Mouse (Mus musculus) liver, embryonic 15.5 days (tissue): ENCODE results near the gene Tmem258. TPM values are rescaled to one million over a fixed set of nuclear protein-coding genes. Genes with fewer than 3 reads are reported as not detected.

ENCODE experiments used
- ATAC-seq: fragments of 200-750 bp; cut with Nextera tagmentation; 2 replicates; pipeline ENCODE4 v1.8.0; 2017; ENCODE audit warnings: moderate number of reproducible peaks, mild to moderate bottlenecking, moderate library complexity; ENCODE audit not compliant: insufficient read depth
- H3K27ac ChIP-seq: fragments of 300-500 bp; sonication (generic); replicated peaks from 2 replicates; pipeline ENCODE4 v1.5.1; 2015; ENCODE audit warnings: mild to moderate bottlenecking, inconsistent platforms
- H3K27me3 ChIP-seq: fragments of 300-500 bp; sonication (generic); 2 replicates; pipeline ENCODE4 v1.6.1; 2015; ENCODE audit warnings: mild to moderate bottlenecking, inconsistent platforms
- H3K36me3 ChIP-seq: fragments of 300-500 bp; sonication (generic); replicated peaks from 2 replicates; pipeline ENCODE4 v1.6.1; 2015; ENCODE audit warnings: moderate library complexity, mild to moderate bottlenecking, inconsistent platforms
- H3K4me1 ChIP-seq: fragments of 300-500 bp; sonication (generic); replicated peaks from 2 replicates; pipeline ENCODE4 v1.6.1; 2015; ENCODE audit warnings: inconsistent platforms
- H3K4me2 ChIP-seq: fragments of 300-500 bp; sonication (generic); 2 replicates; pipeline ENCODE4 v1.6.1; 2015; ENCODE audit warnings: moderate library complexity, mild to moderate bottlenecking, inconsistent platforms
- H3K4me3 ChIP-seq: fragments of 300-500 bp; sonication (generic); replicated peaks from 2 replicates; pipeline ENCODE4 v1.5.1; 2015; ENCODE audit warnings: mild to moderate bottlenecking, inconsistent platforms
- H3K9ac ChIP-seq: fragments of 300-500 bp; sonication (generic); 2 replicates; pipeline ENCODE4 v1.6.1; 2015; ENCODE audit warnings: moderate library complexity, mild to moderate bottlenecking, inconsistent platforms
- H3K9me3 ChIP-seq: fragments of 300-500 bp; sonication (generic); replicated peaks from 2 replicates; pipeline ENCODE4 v1.6.1; 2016; ENCODE audit warnings: inconsistent platforms
- WGBS: fragments of 180-500 bp; shearing (Covaris S2); methylation state at CpG from one replicate; pipeline ENCODE4 v1.1.7; 2015; ENCODE audit warnings: mixed read lengths; ENCODE audit not compliant: insufficient replicate concordance; 5-methylcytosine and 5-hydroxymethylcytosine counted together
- polyA plus RNA-seq: library from polyadenylated mRNA; unstranded; fragments of >200 nt; fragmentation: Nextera tagmentation; extraction: Ambion mirVana; gene quantifications from 2 replicates; pipeline ENCODE4 v1.2.1, GENCODE M21; 2015

Gene Tmem258
- polyA plus RNA-seq, 1 experiment from 2014 or later = 296 TPM

GRCm38 (mm10) chr19:10171846-10172245 is 32.0 kb upstream of the Tmem258 start:
- no peak for ATAC-seq
- Histone ChIP-seq H3K4me1 (peaks cover 58% of the 10 kb centered on the region), H3K27me3 (no peaks in the 10 kb centered on the region), H3K4me2 (0 out of 2 replicates have a peak overlapping the region, but pooled peaks have one; percentile 14), H3K27ac (peak overlapping the region; percentile 91), H3K9ac (no peak overlapping the region), H3K4me3 (no peak overlapping the region), H3K9me3 (no peaks in the 10 kb centered on the region), H3K36me3 (no peaks in the 10 kb centered on the region)

DNA sequence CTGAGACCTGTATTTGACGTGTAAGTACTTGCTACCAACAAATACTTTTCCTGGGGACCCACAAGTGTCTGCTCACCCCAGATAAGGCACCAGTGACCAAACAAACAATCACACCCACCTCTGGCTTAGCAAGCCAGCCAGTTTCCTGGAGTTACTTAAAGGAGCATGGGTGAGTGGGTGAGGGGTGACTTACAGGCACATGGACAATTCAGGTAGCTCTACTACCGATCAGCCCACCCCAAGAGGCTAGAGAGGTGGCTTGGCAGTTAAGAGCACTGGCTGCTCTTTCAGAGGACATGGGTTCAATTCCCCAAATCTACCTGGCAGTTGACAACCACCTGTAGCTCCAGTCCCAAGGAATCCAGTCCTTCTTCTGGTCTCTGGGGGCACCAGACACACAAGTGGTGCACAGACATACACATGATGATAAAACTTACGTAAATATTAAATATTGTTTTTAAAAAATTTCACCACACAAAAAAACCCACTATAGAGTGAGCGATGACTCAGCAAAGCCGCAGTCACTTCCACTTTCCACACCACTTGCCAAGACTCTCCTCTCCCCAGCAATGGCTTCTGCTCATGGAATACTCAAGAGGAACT is 30.6 kb upstream of the Tmem258 start:
- no peaks in the 10 kb centered on the region for H3K9me3 ChIP-seq
- peak overlapping the region; percentile 91 for H3K27ac ChIP-seq
- H3K4me3 ChIP-seq = peak overlapping the region; percentile 9
- no peaks in the 10 kb centered on the region for H3K27me3 ChIP-seq
- peak overlapping the region; percentile 36; the same call in 1 of the 2 replicates for H3K9ac ChIP-seq
- ATAC-seq = peak; percentile 92
- H3K4me2 ChIP-seq = peak overlapping the region; percentile 66
- peaks cover 65% of the 10 kb centered on the region for H3K4me1 ChIP-seq
- no peaks in the 10 kb centered on the region for H3K36me3 ChIP-seq
- WGBS = 22% methylated on average over 5 of the region's 5 CpGs

GRCm38 (mm10) chr19:10173844-10174539 is 29.8 kb upstream of the Tmem258 start:
- Histone ChIP-seq H3K4me1 (peaks cover 65% of the 10 kb centered on the region), H3K4me2 (peak overlapping the region; percentile 66), H3K27ac (peak overlapping the region; percentile 91)

GRCm38 (mm10) chr19:10174956-10175355 is 28.9 kb upstream of the Tmem258 start:
- no peak overlapping the region for H3K9ac ChIP-seq
- no peak for ATAC-seq
- H3K4me1 ChIP-seq = peaks cover 56% of the 10 kb centered on the region
- H3K4me3 ChIP-seq = no peak overlapping the region
- 68% methylated on average over 4 of the region's 4 CpGs for WGBS
- no peak overlapping the region for H3K4me2 ChIP-seq
- no peak overlapping the region for H3K27ac ChIP-seq
- H3K36me3 ChIP-seq = no peaks in the 10 kb centered on the region
- H3K27me3 ChIP-seq = no peaks in the 10 kb centered on the region
- no peaks in the 10 kb centered on the region for H3K9me3 ChIP-seq

More at GRCm38 (mm10) chr19:10173844-10174539, 29.8 kb upstream of the Tmem258 start:
- H3K9me3 ChIP-seq = no peaks in the 10 kb centered on the region
- H3K9ac ChIP-seq = peak overlapping the region; percentile 36; the same call in 1 of the 2 replicates
- no peaks in the 10 kb centered on the region for H3K27me3 ChIP-seq
- peak; percentile 24 for ATAC-seq
- 49% methylated on average over 7 of the region's 7 CpGs for WGBS
- H3K36me3 ChIP-seq = no peaks in the 10 kb centered on the region
- H3K4me3 ChIP-seq = no peak overlapping the region

DNA sequence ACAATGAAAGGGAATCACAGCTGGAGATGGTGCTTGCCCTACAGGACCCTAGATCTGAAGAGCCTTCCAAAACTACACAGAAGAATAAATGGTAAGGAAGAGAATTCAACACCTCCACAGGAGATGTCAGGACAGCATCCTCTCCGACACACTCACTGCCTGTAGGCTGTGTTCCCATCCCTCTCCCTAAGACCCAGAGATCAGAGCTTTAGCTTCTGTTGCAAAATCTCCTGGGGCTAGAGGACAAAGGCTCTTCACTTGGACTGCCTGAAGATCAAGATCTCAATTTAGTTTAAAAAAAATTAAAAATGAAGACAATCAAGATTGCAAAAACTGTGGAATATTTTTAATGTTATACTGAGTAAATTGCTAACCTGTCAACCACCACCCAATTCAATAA is 27.3 kb upstream of the Tmem258 start:
- H3K4me2 ChIP-seq = no peak overlapping the region
- H3K36me3 ChIP-seq = no peaks in the 10 kb centered on the region
- no peak for ATAC-seq
- no peak overlapping the region for H3K27ac ChIP-seq
- no peaks in the 10 kb centered on the region for H3K27me3 ChIP-seq
- H3K4me1 ChIP-seq = peaks cover 48% of the 10 kb centered on the region
- no peak overlapping the region for H3K9ac ChIP-seq
- H3K9me3 ChIP-seq = no peaks in the 10 kb centered on the region
- no peak overlapping the region for H3K4me3 ChIP-seq
- 88% methylated on average over 1 of the region's 1 CpGs for WGBS

GRCm38 (mm10) chr19:10176941-10177372 is 26.9 kb upstream of the Tmem258 start:
- Histone ChIP-seq H3K9ac (no peak overlapping the region), H3K36me3 (no peaks in the 10 kb centered on the region), H3K4me3 (no peak overlapping the region), H3K4me2 (no peak overlapping the region), H3K27ac (no peak overlapping the region), H3K27me3 (no peaks in the 10 kb centered on the region), H3K9me3 (no peaks in the 10 kb centered on the region), H3K4me1 (peaks cover 47% of the 10 kb centered on the region)
- no peak for ATAC-seq
- 38% methylated on average over 7 of the region's 7 CpGs for WGBS

GRCm38 (mm10) chr19:10181225-10181624 is 22.6 kb upstream of the Tmem258 start:
- no peak for ATAC-seq
- peaks cover 45% of the 10 kb centered on the region for H3K4me1 ChIP-seq
- H3K36me3 ChIP-seq = peaks cover 16% of the 10 kb centered on the region
- no peaks in the 10 kb centered on the region for H3K27me3 ChIP-seq
- H3K4me3 ChIP-seq = no peak overlapping the region
- no peaks in the 10 kb centered on the region for H3K9me3 ChIP-seq
- H3K4me2 ChIP-seq = no peak overlapping the region
- H3K9ac ChIP-seq = no peak overlapping the region
- 83% methylated on average over 7 of the region's 7 CpGs for WGBS
- H3K27ac ChIP-seq = no peak overlapping the region

DNA sequence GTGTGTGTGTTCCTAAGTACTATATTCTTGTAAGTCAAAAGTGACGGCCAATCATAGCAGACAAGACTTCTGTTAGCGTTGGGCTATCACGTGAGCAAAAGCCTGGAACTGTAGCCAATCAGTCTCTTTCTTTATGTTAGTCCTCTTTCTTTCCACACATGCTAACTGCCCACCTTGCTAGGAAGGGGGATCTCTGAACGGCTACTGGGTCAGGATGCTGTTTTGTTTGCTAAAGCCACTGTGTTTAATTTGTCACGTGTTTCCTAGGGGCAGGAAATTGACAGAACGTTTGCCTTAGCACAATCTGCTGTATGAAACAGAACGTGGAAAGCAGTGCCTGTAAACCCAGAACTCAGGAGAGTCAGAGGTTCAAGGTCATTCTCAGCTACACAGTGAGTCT is 21.7 kb upstream of the Tmem258 start:
- Histone ChIP-seq H3K9me3 (no peaks in the 10 kb centered on the region), H3K4me1 (peaks cover 42% of the 10 kb centered on the region), H3K9ac (peak overlapping the region; percentile 82), H3K27me3 (no peaks in the 10 kb centered on the region), H3K4me2 (peak overlapping the region; percentile 90), H3K27ac (peak overlapping the region; percentile 88), H3K36me3 (peaks cover 25% of the 10 kb centered on the region), H3K4me3 (peak overlapping the region; percentile 73)
- 20% methylated on average over 7 of the region's 7 CpGs for WGBS
- ATAC-seq = no peak

GRCm38 (mm10) chr19:10182670-10183298 is 21.0 kb upstream of the Tmem258 start, which contains the start of gene Fads1:
TSS of gene Fads1 (plus strand) at chr19:10182888.
- Histone ChIP-seq H3K4me3 (peak within 1 kb of the TSS; percentile 73), H3K9me3 (no peaks in the 10 kb centered on the region), H3K27ac (peak within 1 kb of the TSS; percentile 88), H3K36me3 (peaks cover 32% of the 10 kb centered on the region), H3K27me3 (no peaks in the 10 kb centered on the region), H3K9ac (peak within 1 kb of the TSS; percentile 82), H3K4me1 (peaks cover 39% of the 10 kb centered on the region), H3K4me2 (peak within 1 kb of the TSS; percentile 90)
- ATAC-seq = peak; percentile 90
- under 1% methylated on average over 70 of the region's 70 CpGs for WGBS

DNA sequence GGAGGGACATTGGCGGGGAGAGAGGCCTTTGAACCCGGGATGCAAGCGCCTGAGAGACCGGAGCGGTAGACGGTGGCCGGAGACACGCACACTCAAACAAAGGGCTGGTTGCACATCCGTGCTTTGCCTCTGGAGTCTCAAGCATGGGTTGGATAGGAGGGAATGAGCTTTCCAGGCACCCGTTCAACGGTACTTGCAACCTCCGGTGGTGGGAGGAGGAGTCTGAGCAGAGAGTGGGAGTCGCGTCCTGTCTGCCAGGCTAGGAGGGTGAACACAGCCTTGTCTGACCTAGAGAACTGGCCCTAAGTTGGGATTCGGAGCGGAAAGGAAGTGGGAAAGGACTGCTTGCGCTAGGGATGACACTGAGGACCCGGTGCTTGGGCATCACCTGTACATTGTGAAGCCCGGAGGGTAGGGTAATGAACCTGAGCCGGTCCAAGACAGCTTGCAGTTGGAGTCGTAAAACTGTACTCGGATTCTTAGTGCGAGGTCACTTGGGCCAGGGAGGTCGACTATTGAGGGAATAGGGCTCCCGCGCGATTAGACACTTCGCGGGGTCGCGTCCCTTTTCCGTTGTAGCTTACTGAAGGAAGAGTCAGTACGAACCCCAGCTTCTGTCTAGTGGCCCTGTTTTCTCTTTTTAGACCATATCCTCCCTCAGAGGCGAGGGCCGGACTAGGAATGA is 20.4 kb upstream of the Tmem258 start:
- peak; percentile 65 for ATAC-seq

DNA sequence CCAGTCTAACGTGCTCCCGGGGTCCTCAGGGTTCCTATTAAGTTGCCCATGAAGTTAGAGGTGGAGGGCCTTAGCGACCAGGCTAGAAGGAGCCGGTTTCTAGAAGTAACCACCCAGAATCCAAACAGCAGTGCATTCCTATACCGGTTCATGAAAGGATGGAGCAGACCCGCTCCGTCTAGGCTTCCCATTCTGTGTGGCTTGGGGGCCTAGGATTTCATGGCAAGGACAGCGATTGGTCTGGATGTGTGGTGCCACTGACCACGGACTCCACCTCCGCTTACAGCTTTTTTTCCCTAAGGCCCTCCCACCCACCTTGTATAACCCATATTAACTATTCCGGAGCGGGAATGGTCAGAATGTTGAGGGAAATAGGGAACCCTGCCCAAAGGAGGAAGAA is 19.7 kb upstream of the Tmem258 start:
- H3K27ac ChIP-seq = peak overlapping the region; percentile 88
- no peaks in the 10 kb centered on the region for H3K9me3 ChIP-seq
- peaks cover 45% of the 10 kb centered on the region for H3K36me3 ChIP-seq
- 41% methylated on average over 12 of the region's 12 CpGs for WGBS
- H3K4me1 ChIP-seq = peaks cover 46% of the 10 kb centered on the region
- H3K4me3 ChIP-seq = peak overlapping the region; percentile 73
- no peaks in the 10 kb centered on the region for H3K27me3 ChIP-seq
- peak overlapping the region; percentile 90 for H3K4me2 ChIP-seq
- peak overlapping the region; percentile 82 for H3K9ac ChIP-seq
- no peak for ATAC-seq

More for the DNA sequence above, 20.4 kb upstream of the Tmem258 start:
- H3K4me2 ChIP-seq = peak overlapping the region; percentile 90
- peak overlapping the region; percentile 82 for H3K9ac ChIP-seq
- H3K4me1 ChIP-seq = peaks cover 44% of the 10 kb centered on the region
- H3K36me3 ChIP-seq = peaks cover 38% of the 10 kb centered on the region
- no peaks in the 10 kb centered on the region for H3K27me3 ChIP-seq
- peak overlapping the region; percentile 73 for H3K4me3 ChIP-seq
- peak overlapping the region; percentile 88 for H3K27ac ChIP-seq
- no peaks in the 10 kb centered on the region for H3K9me3 ChIP-seq
- WGBS = 2% methylated on average over 35 of the region's 35 CpGs
